Mouse (Mus musculus): ENCODE results near the gene Tor1aip1.

- TF ChIP-seq CTCF (IDR thresholded peaks at IDR 0.05; ENCODE audit: insufficient read depth, low read depth, low read length) (no peak), POLR2A (IDR thresholded peaks at IDR 0.05; ENCODE audit: insufficient read depth, low read depth, low read length) (no peak)
These were observed 6.2 kb upstream of the Tor1aip1 start for GRCm38 (mm10) chr1:156042481-156042880.
